Mouse (Mus musculus) fat pad, adult 2 months (tissue): Measurements from ENCODE around the gene Cd8a.
"Not testable (repeated sequence)": the region's sequence is repeated elsewhere in the genome, so short reads cannot be mapped to it uniquely, and the experiment has no call there.

Experiments used
- DNase-seq: peaks from one replicate; pipeline ENCODE4 v3.0.0-alpha.2; 2011; ENCODE audit warnings: low read depth, low spot score; ENCODE audit errors: extremely low read depth

The Cd8a gene

GRCm38 (mm10) chr6:71373249-71373775, at the start of gene Cd8a:
Cd8a (plus strand) TSS chr6:71373427.
- no peak for DNase-seq

- no peak for DNase-seq
Measured at GRCm38 (mm10) chr6:71324816-71325215, 48.4 kb upstream of the Cd8a start.

GRCm38 (mm10) chr6:71329881-71330280, 43.3 kb upstream of the Cd8a start:
- DNase-seq = no peak

- no peak for DNase-seq
Measured at GRCm38 (mm10) chr6:71330486-71330885, 42.7 kb upstream of the Cd8a start.

- DNase-seq = not testable (repeated sequence)
Measured at GRCm38 (mm10) chr6:71331491-71331890, 41.7 kb upstream of the Cd8a start.

- no peak for DNase-seq
Measured at GRCm38 (mm10) chr6:71332236-71332965, 40.8 kb upstream of the Cd8a start.

GRCm38 (mm10) chr6:71333031-71333430, 40.2 kb upstream of the Cd8a start:
- no peak for DNase-seq

- no peak for DNase-seq
Measured at GRCm38 (mm10) chr6:71333578-71334273, 39.5 kb upstream of the Cd8a start.

- DNase-seq = no peak
Measured at GRCm38 (mm10) chr6:71337666-71338065, 35.6 kb upstream of the Cd8a start.

- DNase-seq = no peak
Measured at GRCm38 (mm10) chr6:71338941-71339340, 34.3 kb upstream of the Cd8a start.

- DNase-seq = no peak
Measured at GRCm38 (mm10) chr6:71339351-71339750, 33.9 kb upstream of the Cd8a start.

GRCm38 (mm10) chr6:71341179-71341578, 32.0 kb upstream of the Cd8a start:
- no peak for DNase-seq

GRCm38 (mm10) chr6:71348006-71348405, 25.2 kb upstream of the Cd8a start:
- no peak for DNase-seq

- no peak for DNase-seq
Measured at GRCm38 (mm10) chr6:71351201-71351600, 22.0 kb upstream of the Cd8a start.

- no peak for DNase-seq
Measured at GRCm38 (mm10) chr6:71352201-71352600, 21.0 kb upstream of the Cd8a start.

GRCm38 (mm10) chr6:71352866-71353427, 20.3 kb upstream of the Cd8a start:
- no peak for DNase-seq

GRCm38 (mm10) chr6:71353722-71354121, 19.5 kb upstream of the Cd8a start:
- DNase-seq = no peak

- no peak for DNase-seq
Measured at GRCm38 (mm10) chr6:71357493-71357892, 15.7 kb upstream of the Cd8a start.

GRCm38 (mm10) chr6:71360221-71360620, 13.0 kb upstream of the Cd8a start:
- no peak for DNase-seq

GRCm38 (mm10) chr6:71360751-71361150, 12.5 kb upstream of the Cd8a start:
- DNase-seq = no peak

GRCm38 (mm10) chr6:71361156-71361670, 12.0 kb upstream of the Cd8a start:
- no peak for DNase-seq

GRCm38 (mm10) chr6:71363995-71364394, 9.2 kb upstream of the Cd8a start:
- no peak for DNase-seq
